Mouse (Mus musculus) embryonic facial prominence, embryonic 11.5 days (tissue): Measurements from ENCODE around the gene Fam213b. TPM values are rescaled to one million over a fixed set of nuclear protein-coding genes. Genes with fewer than 3 reads are reported as not detected.

ENCODE experiments used
- ATAC-seq: fragments of 200-750 bp; cut with Nextera tagmentation; replicated peaks from 2 replicates; pipeline ENCODE4 v1.8.0; 2017; ENCODE audit warnings: low read depth; ENCODE audit not compliant: insufficient number of reproducible peaks, low FRiP score, low TSS enrichment
- DNase-seq: peaks from one replicate; pipeline ENCODE4 v3.0.0-alpha.2; 2015; ENCODE audit warnings: low spot score
- H3K27ac ChIP-seq: fragments of 300-500 bp; sonication (generic); replicated peaks from 2 replicates; pipeline ENCODE4 v1.5.1; 2014; ENCODE audit warnings: mild to moderate bottlenecking, low read depth, low read length, control low read depth
- H3K27me3 ChIP-seq: fragments of 300-500 bp; sonication (generic); 2 replicates; pipeline ENCODE4 v1.6.1; 2014; ENCODE audit warnings: mild to moderate bottlenecking, low read length, moderate library complexity, mixed read lengths; ENCODE audit not compliant: control insufficient read depth, insufficient read depth
- H3K36me3 ChIP-seq: fragments of 300-500 bp; sonication (generic); replicated peaks from 2 replicates; pipeline ENCODE4 v1.6.1; 2014; ENCODE audit warnings: low read depth, mild to moderate bottlenecking, low read length, moderate library complexity, mixed read lengths; ENCODE audit not compliant: control insufficient read depth, insufficient read depth
- H3K4me1 ChIP-seq: fragments of 300-500 bp; sonication (generic); 2 replicates; pipeline ENCODE4 v1.6.1; 2014; ENCODE audit warnings: low read length, mixed read lengths; ENCODE audit not compliant: control insufficient read depth, insufficient read depth
- H3K4me2 ChIP-seq: fragments of 300-500 bp; sonication (generic); 2 replicates; pipeline ENCODE4 v1.6.1; 2014; ENCODE audit warnings: low read depth, mild to moderate bottlenecking, control low read depth, low read length, moderate library complexity
- H3K4me3 ChIP-seq: fragments of 300-500 bp; sonication (generic); 2 replicates; pipeline ENCODE4 v1.5.1; 2014; ENCODE audit warnings: low read depth, low read length, control low read depth
- H3K9ac ChIP-seq: fragments of 300-500 bp; sonication (generic); replicated peaks from 2 replicates; pipeline ENCODE4 v1.6.1; 2014; ENCODE audit warnings: mild to moderate bottlenecking, control low read depth, low read length
- H3K9me3 ChIP-seq: fragments of 300-500 bp; sonication (generic); replicated peaks from 2 replicates; pipeline ENCODE4 v1.6.1; 2016; ENCODE audit warnings: mild to moderate bottlenecking, low read length, inconsistent platforms, mixed read lengths; ENCODE audit not compliant: control insufficient read depth
- whole genome bisulfite sequencing: fragments of 180-500 bp; shearing (Covaris S2); extraction: QIAGEN DNeasy Blood & Tissue Kit; methylation state at CpG from one replicate; pipeline ENCODE4 v1.1.7; 2014; 5-methylcytosine and 5-hydroxymethylcytosine counted together
- polyA plus RNA-seq: library from polyadenylated mRNA; unstranded; fragments of >200 nt; fragmentation: Nextera tagmentation; extraction: Ambion mirVana; gene quantifications from 2 replicates; pipeline ENCODE4 v1.2.1, GENCODE M21; 2014

Gene Fam213b
- polyA plus RNA-seq, 1 experiment from 2014 or later, result 45.7 TPM

DNA sequence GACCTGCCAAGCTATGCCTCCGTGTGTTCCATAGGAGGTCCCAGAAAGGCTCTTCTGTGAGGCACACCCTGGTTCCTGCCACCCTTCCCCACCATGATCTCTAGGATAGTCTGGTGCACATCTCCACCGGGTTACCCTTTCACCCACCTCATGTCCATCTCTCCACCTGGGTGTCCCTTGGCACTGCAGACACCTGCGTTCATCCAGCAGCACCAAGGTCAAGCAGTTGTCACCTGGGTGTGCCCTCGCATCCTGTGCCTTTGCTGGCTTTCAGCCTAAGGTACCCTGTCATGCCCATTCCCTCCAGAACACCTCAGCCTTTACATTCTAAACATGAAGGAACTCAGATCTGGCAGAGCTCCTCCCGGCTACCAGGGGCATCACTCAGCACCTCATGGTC, 32.5 kb downstream of the Fam213b start:
- no peak overlapping the region for H3K27ac ChIP-seq
- no peak overlapping the region for H3K4me2 ChIP-seq
- H3K9me3 ChIP-seq, result no peaks in the 10 kb centered on the region
- no peaks in the 10 kb centered on the region for H3K27me3 ChIP-seq
- 84% methylated on average over 5 of the region's 5 CpGs for WGBS
- no peak overlapping the region for H3K4me3 ChIP-seq
- no peak for ATAC-seq
- H3K9ac ChIP-seq, result no peak overlapping the region
- no peaks in the 10 kb centered on the region for H3K36me3 ChIP-seq
- DNase-seq, result no peak
- no peaks in the 10 kb centered on the region; the same call in 1 of the 2 replicates for H3K4me1 ChIP-seq

DNA sequence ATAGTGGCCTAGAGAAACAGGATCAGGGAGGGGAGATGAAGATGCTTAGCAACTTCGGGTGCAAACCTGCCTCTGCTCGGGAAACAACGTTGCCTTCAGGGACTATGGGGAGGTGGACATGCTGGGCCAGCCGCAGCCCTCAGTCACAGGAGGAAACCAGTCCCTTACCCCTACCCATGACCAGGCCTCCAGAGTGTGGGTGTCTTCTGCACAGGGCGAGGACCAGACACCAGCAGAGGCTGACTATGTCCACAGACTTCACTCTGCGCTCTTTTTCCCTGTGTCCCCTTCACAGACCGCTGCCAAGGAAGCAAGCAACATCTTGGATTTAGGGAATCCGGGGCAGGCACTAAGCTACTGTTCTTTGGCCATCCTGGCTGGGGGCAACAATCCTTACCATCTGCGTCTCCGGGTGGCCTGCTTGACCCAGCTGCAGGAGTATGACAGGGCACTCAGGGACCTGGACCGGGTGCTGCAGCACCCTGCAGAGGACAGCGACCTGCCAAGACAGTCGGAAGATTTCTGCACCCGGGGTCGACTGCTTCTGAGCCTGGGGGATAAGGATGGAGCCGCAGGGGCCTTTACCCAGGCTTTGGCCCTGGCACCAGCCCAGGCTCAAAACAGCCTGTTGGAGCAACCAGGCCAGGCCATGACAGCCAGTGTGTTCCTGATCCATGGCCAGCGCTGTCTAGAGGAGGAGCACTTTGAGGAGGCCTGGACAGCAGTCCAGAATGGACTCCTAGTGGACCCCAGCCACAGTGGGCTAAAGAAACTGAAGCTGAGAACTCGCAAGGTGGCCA, 33.8 kb downstream of the Fam213b start:
- H3K36me3 ChIP-seq, result no peaks in the 10 kb centered on the region
- no peaks in the 10 kb centered on the region for H3K9me3 ChIP-seq
- H3K4me3 ChIP-seq, result no peak overlapping the region; the same call in 1 of the 2 replicates
- peak overlapping the region; percentile 59 for H3K27ac ChIP-seq
- 81% methylated on average over 18 of the region's 18 CpGs for WGBS
- no peak for DNase-seq
- H3K27me3 ChIP-seq, result no peaks in the 10 kb centered on the region
- H3K9ac ChIP-seq, result peak overlapping the region; percentile 70
- peak overlapping the region; percentile 40 for H3K4me2 ChIP-seq
- no peak for ATAC-seq
- H3K4me1 ChIP-seq, result no peaks in the 10 kb centered on the region; the same call in 1 of the 2 replicates

GRCm38 (mm10) chr4:154864271-154864771, 34.6 kb downstream of the Fam213b start:
- DNase-seq, result peak; percentile 97
- Histone ChIP-seq H3K4me2 (peak overlapping the region; percentile 40), H3K4me3 (peak overlapping the region; percentile 30), H3K36me3 (no peaks in the 10 kb centered on the region), H3K27me3 (no peaks in the 10 kb centered on the region), H3K4me1 (no peaks in the 10 kb centered on the region; the same call in 1 of the 2 replicates), H3K9ac (peak overlapping the region; percentile 70), H3K9me3 (no peaks in the 10 kb centered on the region), H3K27ac (peak overlapping the region; percentile 59)
- ATAC-seq, result peak; percentile 85
- under 1% methylated on average over 18 of the region's 18 CpGs for WGBS

DNA sequence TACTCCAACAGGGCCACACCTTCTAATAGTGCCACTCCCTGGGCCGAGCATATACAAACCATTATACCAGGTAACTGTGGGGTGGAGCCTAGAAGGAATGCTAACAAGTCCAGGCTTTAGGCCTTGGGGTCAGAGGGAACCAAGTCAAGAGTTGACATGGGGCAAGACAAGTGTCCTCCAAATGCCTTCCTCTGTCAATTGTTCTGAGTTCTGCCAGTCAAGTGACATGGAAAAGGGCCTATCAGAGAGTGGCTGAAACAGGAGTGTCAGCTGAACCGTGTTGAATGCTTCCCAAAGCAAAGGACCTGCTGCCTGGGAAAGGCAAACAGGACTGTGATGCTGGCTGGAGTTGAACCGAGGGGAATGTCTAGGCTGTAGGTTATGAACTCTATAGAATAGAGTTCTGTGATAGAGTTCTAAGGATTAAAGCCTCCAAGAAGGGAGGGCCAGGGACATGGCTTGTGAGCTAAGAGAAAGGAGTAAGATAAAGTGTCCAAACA, 35.4 kb downstream of the Fam213b start:
- H3K27ac ChIP-seq, result no peak overlapping the region
- no peak for DNase-seq
- no peaks in the 10 kb centered on the region; the same call in 1 of the 2 replicates for H3K4me1 ChIP-seq
- no peaks in the 10 kb centered on the region for H3K27me3 ChIP-seq
- no peaks in the 10 kb centered on the region for H3K9me3 ChIP-seq
- 84% methylated on average over 3 of the region's 3 CpGs for WGBS
- no peak for ATAC-seq
- no peak overlapping the region for H3K4me3 ChIP-seq
- no peak overlapping the region; the same call in 1 of the 2 replicates for H3K9ac ChIP-seq
- no peak overlapping the region for H3K4me2 ChIP-seq
- no peaks in the 10 kb centered on the region for H3K36me3 ChIP-seq

- DNase-seq, result no peak
- Histone ChIP-seq H3K27me3 (no peaks in the 10 kb centered on the region), H3K36me3 (no peaks in the 10 kb centered on the region), H3K4me2 (no peak overlapping the region), H3K4me1 (no peaks in the 10 kb centered on the region; the same call in 1 of the 2 replicates), H3K4me3 (no peak overlapping the region), H3K27ac (no peak overlapping the region), H3K9me3 (no peaks in the 10 kb centered on the region), H3K9ac (no peak overlapping the region)
- 75% methylated on average over 5 of the region's 5 CpGs for WGBS
- ATAC-seq, result no peak
Observed at GRCm38 (mm10) chr4:154861967-154862366, 37.0 kb downstream of the Fam213b start.

DNA sequence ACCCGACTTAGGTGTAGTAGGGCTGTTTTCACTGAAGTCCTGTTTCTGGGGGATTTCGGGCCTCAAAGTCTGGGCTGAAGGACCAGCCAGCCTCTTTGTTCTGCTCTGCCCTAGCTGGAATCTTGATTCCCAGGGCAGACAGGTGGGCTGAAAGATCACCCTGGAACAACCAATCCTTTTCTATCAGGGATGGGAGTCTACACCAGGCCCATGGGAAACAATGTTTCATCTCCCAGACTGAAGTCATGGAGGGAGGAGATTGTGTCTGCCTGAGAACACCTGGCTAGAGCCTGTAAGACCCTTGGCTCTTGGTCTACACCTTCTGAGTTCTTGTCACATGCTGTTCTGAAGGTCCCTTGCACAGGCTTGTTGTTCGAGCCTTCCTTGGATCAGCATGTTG, 40.3 kb downstream of the Fam213b start:
- no peaks in the 10 kb centered on the region for H3K36me3 ChIP-seq
- H3K9me3 ChIP-seq, result no peaks in the 10 kb centered on the region
- no peak overlapping the region for H3K4me3 ChIP-seq
- no peak overlapping the region for H3K27ac ChIP-seq
- H3K4me2 ChIP-seq, result no peak overlapping the region
- peaks cover 22% of the 10 kb centered on the region for H3K27me3 ChIP-seq
- no peaks in the 10 kb centered on the region for H3K4me1 ChIP-seq
- ATAC-seq (no peak), DNase-seq (no peak)
- no peak overlapping the region for H3K9ac ChIP-seq
- 70% methylated on average over 3 of the region's 3 CpGs for WGBS

GRCm38 (mm10) chr4:154857366-154858240, 41.3 kb downstream of the Fam213b start:
- no peaks in the 10 kb centered on the region for H3K9me3 ChIP-seq
- H3K4me3 ChIP-seq, result no peak overlapping the region
- H3K36me3 ChIP-seq, result no peaks in the 10 kb centered on the region
- WGBS, result 72% methylated on average over 10 of the region's 10 CpGs
- H3K27ac ChIP-seq, result no peak overlapping the region
- peaks cover 22% of the 10 kb centered on the region for H3K27me3 ChIP-seq
- no peak overlapping the region for H3K9ac ChIP-seq
- no peaks in the 10 kb centered on the region for H3K4me1 ChIP-seq
- ATAC-seq (no peak), DNase-seq (no peak)
- H3K4me2 ChIP-seq, result no peak overlapping the region
